Mouse (Mus musculus): ENCODE data around the gene Dact3.

- TF ChIP-seq CTCF (IDR thresholded peaks at IDR 0.05; ENCODE audit: control insufficient read depth, insufficient read depth, low read length) (peak; percentile 92), POLR2A (IDR thresholded peaks at IDR 0.05; ENCODE audit: borderline replicate concordance, control insufficient read depth, low read depth, low read length) (no peak)
Measured at GRCm38 (mm10) chr7:16891641-16892351, 16.7 kb downstream of the Dact3 start, which contains the start of gene Gng8.

Measured in bone marrow, adult 2 months (tissue).